Mouse (Mus musculus): ENCODE measurements around the gene Ampd3. TPM values are rescaled to one million over a fixed set of nuclear protein-coding genes. Genes with fewer than 3 reads are reported as not detected.

The Ampd3 gene
- polyA plus RNA-seq, 1 experiment from 2014 or later = 2.2 TPM

- Histone ChIP-seq H3K9me3 (no peaks in the 10 kb centered on the region), H3K4me2 (replicated peaks) (no peak overlapping the region), H3K4me1 (peaks cover 20% of the 10 kb centered on the region), H3K27me3 (peaks cover 44% of the 10 kb centered on the region), H3K36me3 (no peaks in the 10 kb centered on the region), H3K27ac (replicated peaks) (no peak overlapping the region), H3K9ac (replicated peaks) (no peak overlapping the region), H3K4me3 (no peak overlapping the region)
- no peak for ATAC-seq (ENCODE audit: low FRiP score, low read depth)
- WGBS = 81% methylated on average over 3 of the region's 3 CpGs
These were observed 4.3 kb downstream of the Ampd3 start for GRCm38 (mm10) chr7:110772343-110772742.

- H3K4me3 ChIP-seq = no peak overlapping the region
- WGBS = 54% methylated on average over 14 of the region's 14 CpGs
- no peak for ATAC-seq (ENCODE audit: low FRiP score, low read depth)
- peaks cover 15% of the 10 kb centered on the region for H3K4me1 ChIP-seq
- H3K36me3 ChIP-seq = no peaks in the 10 kb centered on the region
- H3K27ac ChIP-seq (replicated peaks) = no peak overlapping the region
- H3K4me2 ChIP-seq (replicated peaks) = no peak overlapping the region
- no peaks in the 10 kb centered on the region for H3K9me3 ChIP-seq
- peaks cover 34% of the 10 kb centered on the region for H3K27me3 ChIP-seq
- no peak overlapping the region for H3K9ac ChIP-seq (replicated peaks)
These were observed 5.4 kb downstream of the Ampd3 start for GRCm38 (mm10) chr7:110773204-110774002.

- Histone ChIP-seq H3K9ac (replicated peaks) (no peak overlapping the region), H3K9me3 (no peaks in the 10 kb centered on the region), H3K27me3 (peaks cover 27% of the 10 kb centered on the region), H3K4me1 (peaks cover 9% of the 10 kb centered on the region; the same call in 1 of the 2 replicates), H3K27ac (replicated peaks) (no peak overlapping the region), H3K4me3 (no peak overlapping the region), H3K36me3 (no peaks in the 10 kb centered on the region), H3K4me2 (replicated peaks) (no peak overlapping the region)
- WGBS = 80% methylated on average over 1 of the region's 1 CpGs
- no peak for ATAC-seq (ENCODE audit: low FRiP score, low read depth)
These were observed 6.1 kb downstream of the Ampd3 start for GRCm38 (mm10) chr7:110774077-110774476.

- Histone ChIP-seq H3K27ac (replicated peaks) (no peak overlapping the region), H3K4me2 (replicated peaks) (no peak overlapping the region), H3K4me1 (peaks cover 8% of the 10 kb centered on the region; the same call in 1 of the 2 replicates), H3K4me3 (no peak overlapping the region), H3K9me3 (no peaks in the 10 kb centered on the region), H3K9ac (replicated peaks) (no peak overlapping the region), H3K36me3 (no peaks in the 10 kb centered on the region), H3K27me3 (peaks cover 21% of the 10 kb centered on the region)
- 90% methylated on average over 8 of the region's 8 CpGs for WGBS
- ATAC-seq (ENCODE audit: low FRiP score, low read depth) = no peak
These were observed 6.7 kb downstream of the Ampd3 start for GRCm38 (mm10) chr7:110774674-110775073.

- Histone ChIP-seq H3K27me3 (0 out of 2 replicates have a peak, but pooled peaks cover 4% of the 10 kb centered on the region), H3K4me3 (no peak overlapping the region), H3K9ac (replicated peaks) (no peak overlapping the region), H3K4me1 (peaks cover 8% of the 10 kb centered on the region; the same call in 1 of the 2 replicates), H3K4me2 (replicated peaks) (no peak overlapping the region), H3K36me3 (no peaks in the 10 kb centered on the region), H3K9me3 (no peaks in the 10 kb centered on the region), H3K27ac (replicated peaks) (no peak overlapping the region)
- ATAC-seq (ENCODE audit: low FRiP score, low read depth) = no peak
- WGBS = 79% methylated on average over 18 of the region's 18 CpGs
These were observed 9.4 kb downstream of the Ampd3 start for GRCm38 (mm10) chr7:110777146-110778001.

GRCm38 (mm10) chr7:110778933-110779332 is 10.9 kb downstream of the Ampd3 start:
- Histone ChIP-seq H3K4me2 (replicated peaks) (no peak overlapping the region), H3K27ac (replicated peaks) (no peak overlapping the region), H3K4me1 (peaks cover 2% of the 10 kb centered on the region; the same call in 1 of the 2 replicates), H3K4me3 (no peak overlapping the region), H3K27me3 (no peaks in the 10 kb centered on the region), H3K36me3 (no peaks in the 10 kb centered on the region), H3K9me3 (no peaks in the 10 kb centered on the region), H3K9ac (replicated peaks) (no peak overlapping the region)
- no peak for ATAC-seq (ENCODE audit: low FRiP score, low read depth)
- 93% methylated on average over 7 of the region's 7 CpGs for WGBS

GRCm38 (mm10) chr7:110779605-110780111 is 11.7 kb downstream of the Ampd3 start:
- Histone ChIP-seq H3K27ac (replicated peaks) (no peak overlapping the region), H3K4me2 (replicated peaks) (no peak overlapping the region), H3K9ac (replicated peaks) (no peak overlapping the region), H3K36me3 (no peaks in the 10 kb centered on the region), H3K4me1 (no peaks in the 10 kb centered on the region; the same call in 1 of the 2 replicates), H3K4me3 (no peak overlapping the region), H3K27me3 (no peaks in the 10 kb centered on the region), H3K9me3 (no peaks in the 10 kb centered on the region)
- WGBS = 87% methylated on average over 8 of the region's 8 CpGs
- no peak for ATAC-seq (ENCODE audit: low FRiP score, low read depth)

GRCm38 (mm10) chr7:110780520-110780919 is 12.5 kb downstream of the Ampd3 start:
- Histone ChIP-seq H3K27ac (replicated peaks) (no peak overlapping the region), H3K4me2 (replicated peaks) (no peak overlapping the region), H3K9me3 (no peaks in the 10 kb centered on the region), H3K27me3 (no peaks in the 10 kb centered on the region), H3K9ac (replicated peaks) (no peak overlapping the region), H3K36me3 (no peaks in the 10 kb centered on the region), H3K4me3 (no peak overlapping the region), H3K4me1 (no peaks in the 10 kb centered on the region; the same call in 1 of the 2 replicates)
- ATAC-seq (ENCODE audit: low FRiP score, low read depth) = no peak
- 84% methylated on average over 4 of the region's 4 CpGs for WGBS

- WGBS = 82% methylated on average over 2 of the region's 2 CpGs
- H3K9ac ChIP-seq (replicated peaks) = no peak overlapping the region
These were observed 13.3 kb downstream of the Ampd3 start for GRCm38 (mm10) chr7:110781231-110781711.

GRCm38 (mm10) chr7:110782135-110782534 is 14.1 kb downstream of the Ampd3 start:
- Histone ChIP-seq H3K4me1 (no peaks in the 10 kb centered on the region; the same call in 1 of the 2 replicates), H3K4me2 (replicated peaks) (no peak overlapping the region), H3K4me3 (no peak overlapping the region), H3K27ac (replicated peaks) (no peak overlapping the region), H3K9ac (replicated peaks) (no peak overlapping the region), H3K36me3 (no peaks in the 10 kb centered on the region), H3K27me3 (no peaks in the 10 kb centered on the region), H3K9me3 (no peaks in the 10 kb centered on the region)
- ATAC-seq (ENCODE audit: low FRiP score, low read depth) = no peak
- WGBS = 83% methylated on average over 7 of the region's 7 CpGs

More at GRCm38 (mm10) chr7:110781231-110781711, 13.3 kb downstream of the Ampd3 start:
- Histone ChIP-seq H3K9me3 (no peaks in the 10 kb centered on the region), H3K27ac (replicated peaks) (no peak overlapping the region), H3K4me3 (no peak overlapping the region), H3K36me3 (no peaks in the 10 kb centered on the region), H3K4me1 (no peaks in the 10 kb centered on the region; the same call in 1 of the 2 replicates), H3K4me2 (replicated peaks) (no peak overlapping the region), H3K27me3 (no peaks in the 10 kb centered on the region)
- no peak for ATAC-seq (ENCODE audit: low FRiP score, low read depth)

GRCm38 (mm10) chr7:110782845-110783478 is 15.0 kb downstream of the Ampd3 start:
- ATAC-seq (ENCODE audit: low FRiP score, low read depth) = no peak
- H3K36me3 ChIP-seq = no peaks in the 10 kb centered on the region
- no peaks in the 10 kb centered on the region for H3K9me3 ChIP-seq
- no peak overlapping the region for H3K4me2 ChIP-seq (replicated peaks)
- no peaks in the 10 kb centered on the region for H3K27me3 ChIP-seq
- H3K27ac ChIP-seq (replicated peaks) = no peak overlapping the region
- no peak overlapping the region for H3K4me3 ChIP-seq
- no peaks in the 10 kb centered on the region for H3K4me1 ChIP-seq
- no peak overlapping the region for H3K9ac ChIP-seq (replicated peaks)
- 50% methylated on average over 10 of the region's 10 CpGs for WGBS
